Mouse (Mus musculus) testis, postnatal 14 days (tissue): ENCODE data around the gene Gsta1.
"Not testable (repeated sequence)": the region's sequence is repeated elsewhere in the genome, so short reads cannot be mapped to it uniquely, and the experiment has no call there.

Source experiments
- DNase-seq: peaks from one replicate; pipeline ENCODE4 v3.0.0; 2021; ENCODE audit warnings: low spot score

Gsta1 gene

DNA sequence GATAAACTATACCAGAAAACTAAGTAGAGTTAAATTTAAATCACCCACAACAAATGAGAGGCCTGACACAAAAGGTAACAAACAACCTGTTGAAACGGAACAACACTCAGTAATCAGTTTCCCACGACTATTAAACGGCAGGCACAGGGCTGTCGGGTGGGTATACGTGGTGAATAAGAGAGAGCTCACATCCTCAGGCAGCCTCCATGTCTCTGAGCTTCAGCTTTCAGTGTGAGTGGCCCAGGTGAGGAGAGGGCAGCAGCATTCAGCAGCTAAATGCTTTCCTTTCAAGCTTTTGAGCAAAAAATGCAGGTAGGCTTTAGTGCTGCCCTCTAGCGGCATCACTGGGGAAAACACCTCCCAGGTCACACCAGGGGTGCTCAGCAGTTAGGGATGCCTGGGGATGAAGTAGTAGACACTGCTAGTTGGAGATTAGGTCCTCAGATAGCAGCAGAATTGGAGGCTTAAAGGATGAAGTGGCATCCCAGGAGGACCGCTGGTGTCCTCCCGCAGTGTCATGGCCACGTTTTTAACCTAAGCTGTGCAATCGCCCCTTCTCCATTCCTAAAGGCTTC, 2.8 kb downstream of the Gsta1 start:
- not testable (repeated sequence) for DNase-seq

DNA sequence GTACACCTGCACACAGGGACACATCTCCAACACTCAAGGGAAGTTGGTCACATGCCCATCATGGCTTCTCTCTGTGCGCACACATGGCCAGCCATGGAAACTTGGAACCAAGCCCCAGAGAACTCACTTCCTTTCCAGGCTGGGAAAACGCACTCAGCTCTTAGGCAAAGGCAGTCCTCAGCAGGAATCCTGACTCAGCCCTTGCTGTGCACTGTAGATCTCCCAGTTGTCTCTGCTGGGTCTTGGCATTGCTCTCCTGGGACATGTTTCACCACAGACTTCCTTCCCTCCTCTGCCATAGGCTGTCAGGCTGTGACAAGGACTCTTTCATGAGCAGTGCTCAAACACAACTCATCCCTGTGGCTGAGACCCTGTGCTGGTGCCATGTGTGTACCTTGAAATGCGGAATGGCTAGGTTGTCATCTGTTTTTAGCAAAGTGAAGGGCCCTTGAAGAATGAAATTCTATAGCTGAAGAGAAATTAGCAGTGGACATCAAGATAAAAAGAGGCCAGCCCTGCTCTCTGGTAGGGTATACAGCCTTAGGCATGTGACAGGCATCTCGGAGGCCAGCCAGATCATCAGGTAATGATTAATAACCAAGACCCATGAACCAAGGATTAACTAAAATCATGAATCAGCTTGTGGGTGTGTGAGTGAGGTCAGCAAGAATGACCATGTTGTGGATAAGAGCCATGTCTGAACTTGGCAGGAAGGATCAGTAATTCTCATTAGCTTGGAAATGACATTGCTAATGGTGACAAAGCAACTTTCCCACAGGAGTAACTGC, 25.4 kb downstream of the Gsta1 start:
- DNase-seq: not testable (repeated sequence)

DNA sequence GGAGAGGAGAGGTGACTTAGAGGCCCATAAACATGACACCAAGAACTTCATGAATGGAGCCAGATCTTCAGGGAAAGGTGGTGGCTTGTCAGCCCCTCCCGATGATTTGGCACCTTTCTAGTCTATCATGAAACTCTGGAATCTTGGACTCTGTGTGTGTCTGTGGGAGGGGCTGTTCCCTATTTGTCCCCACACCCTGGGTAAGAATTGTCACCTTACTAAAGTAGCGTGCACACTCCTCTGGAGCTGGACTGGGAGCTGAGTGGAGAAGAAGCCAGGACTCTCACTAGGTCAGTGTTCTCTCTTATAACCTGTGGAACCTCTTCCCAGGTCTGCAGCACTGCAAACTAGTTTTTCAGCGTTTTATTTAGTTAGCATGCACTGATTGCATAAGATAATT, 26.5 kb downstream of the Gsta1 start, which contains the start of gene Gm3776:
Gene Gm3776, plus strand, starts transcription at position 216 of the 400 bp plus-strand sequence.
- DNase-seq: not testable (repeated sequence)

DNA sequence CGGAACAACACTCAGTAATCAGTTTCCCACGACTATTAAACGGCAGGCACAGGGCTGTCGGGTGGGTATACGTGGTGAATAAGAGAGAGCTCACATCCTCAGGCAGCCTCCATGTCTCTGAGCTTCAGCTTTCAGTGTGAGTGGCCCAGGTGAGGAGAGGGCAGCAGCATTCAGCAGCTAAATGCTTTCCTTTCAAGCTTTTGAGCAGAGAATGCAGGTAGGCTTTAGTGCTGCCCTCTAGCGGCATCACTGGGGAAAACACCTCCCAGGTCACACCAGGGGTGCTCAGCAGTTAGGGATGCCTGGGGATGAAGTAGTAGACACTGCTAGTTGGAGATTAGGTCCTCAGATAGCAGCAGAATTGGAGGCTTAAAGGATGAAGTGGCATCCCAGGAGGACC, 29.2 kb downstream of the Gsta1 start:
- peak; percentile 39 for DNase-seq

DNA sequence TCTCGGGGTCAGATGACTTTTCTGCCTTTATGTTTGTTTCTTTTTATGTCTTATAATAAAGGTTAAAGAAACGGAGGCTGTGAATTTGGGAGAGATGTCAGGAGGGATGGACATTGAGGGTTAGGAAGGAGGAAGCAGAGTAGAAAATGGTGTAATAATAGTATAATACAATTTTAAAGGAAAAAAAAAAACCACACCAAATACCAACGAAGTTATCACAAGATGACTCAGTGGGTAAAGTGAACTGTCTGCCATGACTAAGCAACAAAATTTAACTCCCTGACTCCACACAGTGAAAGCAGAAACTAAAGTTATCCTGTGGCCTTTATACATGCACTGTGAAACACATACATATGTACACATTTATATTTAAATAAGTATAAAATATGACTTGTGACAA, 40.5 kb downstream of the Gsta1 start:
- DNase-seq: not testable (repeated sequence)

DNA sequence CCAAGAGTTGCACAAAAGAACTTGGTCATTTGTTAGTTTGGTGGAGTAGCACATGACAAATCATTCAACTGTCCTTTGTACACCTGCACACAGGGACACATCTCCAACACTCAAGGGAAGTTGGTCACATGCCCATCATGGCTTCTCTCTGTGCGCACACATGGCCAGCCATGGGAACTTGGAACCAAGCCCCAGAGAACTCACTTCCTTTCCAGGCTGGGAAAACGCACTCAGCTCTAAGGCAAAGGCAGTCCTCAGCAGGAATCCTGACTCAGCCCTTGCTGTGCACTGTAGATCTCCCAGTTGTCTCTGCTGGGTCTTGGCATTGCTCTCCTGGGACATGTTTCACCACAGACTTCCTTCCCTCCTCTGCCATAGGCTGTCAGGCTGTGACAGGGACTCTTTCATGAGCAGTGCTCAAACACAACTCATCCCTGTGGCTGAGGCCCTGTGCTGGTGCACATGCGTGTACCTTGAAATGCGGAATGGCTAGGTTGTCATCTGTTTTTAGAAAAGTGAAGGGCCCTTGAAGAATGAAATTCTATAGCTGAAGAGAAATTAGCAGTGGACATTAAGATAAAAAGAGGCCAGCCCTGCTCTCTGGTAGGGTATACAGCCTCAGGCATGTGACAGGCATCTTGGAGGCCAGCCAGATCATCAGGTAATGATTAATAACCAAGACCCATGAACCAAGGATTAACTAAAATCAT, 51.7 kb downstream of the Gsta1 start:
- not testable (repeated sequence) for DNase-seq

DNA sequence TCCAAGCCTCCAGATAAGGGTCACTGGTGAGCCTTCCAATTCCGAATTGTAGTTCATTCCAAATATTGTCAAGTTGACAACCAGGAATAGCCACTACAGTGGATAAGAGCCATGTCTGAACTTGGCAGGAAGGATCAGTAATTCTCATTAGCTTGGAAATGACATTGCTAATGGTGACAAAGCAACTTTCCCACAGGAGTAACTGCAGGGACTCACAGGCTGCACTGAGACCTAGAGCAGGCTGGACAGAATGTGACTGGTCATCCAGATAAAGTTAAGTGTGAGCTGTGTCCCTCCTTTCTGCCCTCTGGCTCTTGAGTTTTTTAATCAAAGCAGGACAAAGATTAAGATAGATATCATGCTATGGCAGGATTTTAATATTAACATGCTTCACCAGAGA, 58.6 kb downstream of the Gsta1 start:
- not testable (repeated sequence) for DNase-seq

DNA sequence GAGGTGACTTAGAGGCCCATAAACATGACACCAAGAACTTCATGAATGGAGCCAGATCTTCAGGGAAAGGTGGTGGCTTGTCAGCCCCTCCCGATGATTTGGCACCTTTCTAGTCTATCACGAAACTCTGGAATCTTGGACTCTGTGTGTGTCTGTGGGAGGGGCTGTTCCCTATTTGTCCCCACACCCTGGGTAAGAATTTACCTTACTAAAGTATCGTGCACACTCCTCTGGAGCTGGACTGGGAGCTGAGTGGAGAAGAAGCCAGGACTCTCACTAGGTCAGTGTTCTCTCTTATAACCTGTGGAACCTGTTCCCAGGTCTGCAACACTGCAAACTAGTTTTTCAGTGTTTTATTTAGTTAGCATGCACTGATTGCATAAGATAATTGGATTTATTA, 59.3 kb downstream of the Gsta1 start, which contains the start of gene Gm10639:
Gene Gm10639, plus strand, starts transcription at position 201 of the 400 bp plus-strand sequence.
- not testable (repeated sequence) for DNase-seq
